Mouse (Mus musculus): ENCODE results near the gene Pilrb1.

Pilrb1 gene

DNA sequence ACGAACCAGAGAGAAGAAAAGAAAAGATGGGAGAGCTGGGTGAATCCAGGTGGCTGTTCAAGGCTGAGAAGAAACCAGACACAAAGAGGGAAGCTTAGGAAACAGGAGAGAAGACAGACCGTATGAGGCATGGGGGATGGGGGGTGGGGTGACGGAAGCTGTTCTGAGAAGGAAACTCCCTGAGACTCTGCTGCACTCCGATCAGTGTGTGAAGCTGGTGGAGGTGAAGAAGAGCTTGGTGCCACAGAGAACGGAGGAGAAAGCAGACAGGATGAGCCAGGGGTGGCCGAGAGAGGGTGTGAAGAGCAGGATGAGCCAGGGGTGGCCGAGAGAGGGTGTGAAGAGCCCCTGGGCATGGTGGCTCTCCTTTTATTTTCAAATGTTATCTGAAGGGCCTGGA is 31.5 kb downstream of the Pilrb1 start:
- DNase-seq, result no peak

- DNase-seq, result no peak
Observed at GRCm38 (mm10) chr5:137825971-137826370, 31.9 kb downstream of the Pilrb1 start.

DNA sequence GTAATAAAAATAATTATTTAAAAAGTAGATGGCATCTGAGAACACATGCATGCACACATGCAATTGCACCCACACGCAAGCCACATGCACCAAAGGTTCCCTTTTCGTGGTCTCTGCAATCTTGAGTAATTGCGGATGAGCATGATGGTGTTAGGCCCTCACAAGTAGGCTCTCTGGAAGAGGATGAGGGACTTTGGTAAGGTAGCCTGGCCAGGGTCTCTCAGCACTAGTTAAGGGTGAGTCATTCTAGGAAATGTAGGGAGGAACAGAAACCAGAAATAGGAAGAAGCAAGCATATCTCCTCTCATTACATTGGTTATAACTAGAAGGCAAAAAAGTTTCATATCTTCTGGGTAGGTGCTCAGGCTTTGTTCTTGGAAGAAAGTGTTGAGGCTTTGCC is 32.9 kb downstream of the Pilrb1 start:
- DNase-seq, result no peak

GRCm38 (mm10) chr5:137823455-137824045 is 34.4 kb downstream of the Pilrb1 start:
- DNase-seq, result no peak

DNA sequence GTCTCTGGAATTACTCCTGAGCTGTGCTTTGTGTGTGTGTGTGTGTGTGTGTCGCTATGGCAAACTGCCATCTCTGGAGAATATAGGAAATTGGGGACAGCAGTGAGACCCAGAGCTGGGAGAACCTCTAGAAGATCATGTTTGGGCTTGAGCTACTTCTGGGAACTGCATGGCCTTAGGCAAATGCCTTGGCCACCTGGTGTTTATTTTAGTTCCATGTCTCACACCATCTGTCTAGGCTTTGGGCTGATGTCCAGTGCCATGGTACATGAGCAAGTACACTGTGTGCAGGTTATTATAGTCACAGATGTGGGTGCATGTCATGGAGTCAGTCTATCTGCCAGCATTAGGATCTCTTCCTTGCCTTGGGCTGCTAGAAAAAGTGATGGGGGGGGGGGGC is 35.3 kb downstream of the Pilrb1 start:
- no peak for DNase-seq

DNA sequence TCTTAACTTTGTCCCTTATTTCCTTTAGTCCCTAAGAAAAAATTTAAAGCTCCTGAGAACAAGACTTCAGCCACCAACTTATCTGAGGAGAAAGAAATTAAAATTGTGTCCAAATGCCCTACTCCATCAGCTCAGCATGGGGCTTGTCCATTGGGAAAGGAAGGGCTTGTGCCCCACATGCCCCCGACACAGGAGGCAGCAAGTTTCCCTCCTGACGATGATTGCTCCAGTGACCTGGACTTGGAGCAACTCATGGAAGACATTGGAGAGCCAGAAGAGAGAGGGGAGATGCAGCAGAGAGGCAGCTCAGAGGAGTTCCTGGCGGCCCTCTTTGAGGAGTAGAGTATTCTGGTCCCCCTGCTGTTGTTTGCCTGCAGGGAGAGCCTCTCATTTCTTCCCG is 35.8 kb downstream of the Pilrb1 start:
- no peak for DNase-seq

- no peak for DNase-seq
Observed at GRCm38 (mm10) chr5:137817466-137818222, 40.3 kb downstream of the Pilrb1 start.

- no peak for DNase-seq
Observed at GRCm38 (mm10) chr5:137808316-137808715, 49.6 kb downstream of the Pilrb1 start.

GRCm38 (mm10) chr5:137806158-137806557 is 51.7 kb downstream of the Pilrb1 start:
- DNase-seq, result no peak
